Mouse (Mus musculus) cerebellum, adult 9-10 months (tissue): ENCODE results near the gene Hlcs.
A peak's percentile ranks its signal among the peaks of the same experiment; 100 is the strongest.

ENCODE experiments used
- DNase-seq: peaks from one replicate; pipeline ENCODE4 v3.0.0; 2022

The Hlcs gene

DNA sequence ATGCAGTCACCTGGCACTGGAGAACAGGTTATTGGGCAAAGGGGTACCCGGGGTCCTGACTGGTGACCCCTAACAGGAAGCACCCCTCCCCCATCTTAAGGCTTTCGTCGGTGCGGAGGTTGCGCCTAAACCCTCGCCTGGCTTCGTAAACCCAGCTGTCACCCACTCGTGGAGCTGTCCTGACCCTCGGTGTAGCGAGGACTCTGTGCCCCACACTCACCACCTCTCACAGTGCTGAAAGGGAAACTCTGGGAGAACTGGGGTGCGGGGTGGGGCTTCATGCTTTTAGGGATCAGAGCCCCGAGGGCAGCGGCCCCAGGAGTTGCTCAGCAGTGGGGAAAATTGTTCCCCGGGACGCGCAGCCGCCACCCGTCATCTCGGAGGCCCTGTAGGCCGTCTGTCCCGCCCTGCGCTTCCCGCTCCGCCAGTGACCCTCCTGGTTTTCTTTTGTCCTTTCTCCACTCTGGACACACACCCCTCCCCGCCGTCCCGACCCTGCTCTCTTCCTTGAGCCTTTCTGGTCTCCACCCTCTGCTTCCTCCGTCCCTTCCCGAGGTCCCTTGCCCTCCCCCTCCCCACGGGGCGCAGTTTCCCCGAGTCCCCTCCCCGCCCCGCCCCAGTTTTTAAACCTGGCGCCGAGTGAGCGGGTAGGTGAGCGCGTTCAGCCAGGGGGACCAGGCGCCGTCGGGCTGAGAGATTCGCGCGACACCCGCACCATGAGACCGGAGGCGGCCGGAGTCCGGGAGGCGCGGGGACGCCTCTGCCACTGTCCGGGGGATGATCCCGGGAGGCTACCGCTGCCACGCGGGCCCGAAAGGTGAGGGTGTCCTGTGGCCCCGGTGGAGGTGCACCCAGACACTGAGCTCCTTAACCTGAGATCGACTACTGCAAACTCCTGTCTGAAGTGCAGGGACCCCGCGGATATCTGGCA is 14.7 kb upstream of the Hlcs start, which contains the start of gene Ripply3:
TSS of gene Ripply3 (plus strand) at position 640 of the 931 bp plus-strand sequence.
- no peak for DNase-seq

DNA sequence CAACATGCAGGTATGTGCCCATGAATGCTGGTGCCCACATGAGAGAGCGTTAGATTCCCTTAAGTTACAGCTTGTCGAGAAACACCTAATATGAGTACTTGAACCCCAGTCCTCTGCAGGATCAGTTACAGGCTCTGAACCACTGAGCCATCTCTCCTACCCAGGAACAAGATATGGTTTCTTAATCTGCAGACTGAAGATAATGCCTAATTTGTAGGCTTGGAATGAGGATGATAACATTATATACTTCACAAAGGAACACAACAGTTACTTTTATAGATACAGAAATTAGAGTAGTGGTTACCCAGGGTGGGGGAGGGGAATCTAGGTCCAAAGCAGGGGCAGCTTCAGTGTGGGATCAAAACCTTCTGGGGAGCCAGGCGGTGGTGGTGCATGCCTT is 12.6 kb upstream of the Hlcs start:
- DNase-seq, result no peak

DNA sequence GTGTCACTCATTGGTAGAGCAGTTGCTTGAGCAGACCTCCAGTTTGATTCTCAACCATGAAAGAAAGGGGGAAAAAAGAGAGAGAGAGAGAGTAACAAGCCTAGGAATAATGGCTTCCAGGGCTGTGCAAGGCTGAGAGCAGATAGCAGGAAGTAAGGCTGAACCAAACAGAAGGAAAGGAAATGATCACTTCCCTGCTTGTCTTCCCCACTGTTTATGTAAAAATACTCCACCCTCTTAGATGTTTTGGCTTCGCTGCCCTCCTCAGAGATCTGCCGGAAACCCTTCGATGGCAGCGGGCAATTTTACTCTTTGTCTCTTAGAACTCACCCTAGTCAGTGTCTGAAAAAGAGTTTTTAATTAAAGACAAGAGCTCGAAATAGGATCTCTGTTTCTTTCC is 10.3 kb upstream of the Hlcs start:
- DNase-seq, result no peak

DNA sequence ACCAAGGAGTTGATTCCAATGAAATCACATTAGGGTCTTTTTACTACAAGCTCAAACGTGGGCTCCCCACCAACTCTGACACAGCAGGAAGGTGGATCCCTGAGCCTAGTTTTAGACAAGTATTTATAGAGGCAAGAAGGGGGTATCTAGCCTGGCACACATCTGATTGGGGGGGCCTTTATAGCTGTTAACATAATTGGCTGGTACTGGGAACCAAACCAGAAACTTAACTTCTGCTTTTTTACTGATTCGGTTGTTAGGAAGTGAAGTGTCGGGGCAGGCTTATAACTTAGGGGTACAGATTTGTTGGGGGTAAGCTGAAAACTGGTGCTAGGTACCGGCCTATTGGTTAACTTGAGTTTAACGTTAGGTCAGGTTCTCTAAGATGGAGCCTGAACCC is 6.9 kb upstream of the Hlcs start:
- DNase-seq, result no peak

DNA sequence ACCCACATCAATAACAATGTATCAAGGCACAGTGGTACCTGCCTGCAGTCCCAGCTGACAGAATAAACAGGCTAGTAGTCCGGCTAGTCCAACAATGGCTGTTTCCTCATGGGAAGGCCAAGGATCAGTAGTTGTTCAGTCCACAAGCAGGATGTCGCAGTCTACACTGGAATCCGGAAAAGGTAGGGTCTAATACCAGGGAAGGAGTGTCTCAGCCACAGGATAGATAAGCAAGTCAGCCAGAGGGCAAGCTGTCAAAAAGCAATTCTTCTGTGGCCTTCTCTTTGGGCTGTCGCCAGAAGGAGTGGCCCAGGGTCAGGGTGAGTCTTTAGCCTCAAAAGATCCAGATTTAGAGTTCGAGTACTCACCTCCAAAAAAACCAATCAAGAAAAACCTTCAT is 4.4 kb upstream of the Hlcs start:
- no peak for DNase-seq

DNA sequence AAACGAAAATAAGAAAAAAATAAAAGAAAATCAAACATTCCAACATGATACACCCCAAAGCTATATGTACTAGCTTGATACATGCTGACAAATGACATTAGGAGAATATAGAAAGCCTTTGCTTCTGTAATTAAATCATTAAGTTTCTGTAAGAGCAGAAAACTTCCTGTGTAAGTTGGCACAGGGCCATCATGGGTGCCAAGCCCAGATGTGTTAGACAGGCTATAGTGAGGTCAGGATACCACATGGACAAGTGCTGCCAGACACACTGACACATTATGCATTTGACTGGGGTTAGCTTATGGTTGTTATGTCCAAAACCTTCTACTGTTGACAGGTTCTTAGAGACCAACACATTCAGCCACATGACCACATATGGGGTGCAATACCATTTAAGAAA is 1.8 kb upstream of the Hlcs start:
- DNase-seq, result no peak

DNA sequence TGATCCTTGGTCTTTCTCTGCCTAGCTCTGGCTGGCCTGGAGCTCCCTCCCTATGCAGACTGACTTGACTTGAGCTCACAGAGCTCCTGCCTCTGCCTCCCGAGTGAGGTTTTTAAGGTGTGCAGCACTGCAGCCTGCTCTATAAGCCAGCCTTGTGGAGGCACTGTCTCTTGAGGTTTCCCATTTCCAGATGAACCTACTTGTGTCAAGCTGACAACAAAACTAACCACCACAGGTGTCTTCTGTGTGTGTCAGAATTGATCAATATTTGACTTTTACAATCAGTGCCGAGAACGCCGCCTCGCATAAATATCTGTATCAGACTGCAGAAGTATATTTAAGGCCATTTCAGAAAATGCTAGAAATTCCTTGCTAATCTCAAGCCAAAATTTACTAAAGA is 1.3 kb upstream of the Hlcs start:
- DNase-seq, result peak; percentile 61

DNA sequence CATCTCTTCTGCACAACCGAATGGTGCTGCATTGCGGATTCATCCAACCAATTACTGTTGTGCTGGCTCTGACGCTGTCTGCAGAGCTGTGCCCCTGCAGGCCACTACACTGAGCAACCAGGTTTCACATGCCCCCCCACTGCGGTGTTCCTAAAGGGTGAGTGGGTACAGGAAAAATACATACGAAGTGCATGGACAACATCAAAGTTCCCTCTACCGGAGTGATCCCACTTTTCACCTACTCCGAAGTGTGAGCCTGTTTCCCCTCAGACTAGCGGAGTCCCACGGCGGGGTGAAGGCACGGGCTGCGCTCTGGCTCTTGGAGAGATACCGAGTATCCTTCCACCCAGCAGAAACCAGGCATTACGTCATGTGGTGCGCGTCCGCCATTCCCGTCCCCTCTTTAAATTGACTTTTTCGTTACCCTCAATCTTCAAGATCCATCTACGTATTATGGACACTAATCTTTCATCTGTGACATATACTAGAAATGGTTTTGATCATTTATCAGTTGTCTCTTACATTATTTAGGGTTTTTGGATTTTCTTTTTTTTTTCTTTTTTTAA is 625 bp downstream of the Hlcs start:
- peak; percentile 96 for DNase-seq

DNA sequence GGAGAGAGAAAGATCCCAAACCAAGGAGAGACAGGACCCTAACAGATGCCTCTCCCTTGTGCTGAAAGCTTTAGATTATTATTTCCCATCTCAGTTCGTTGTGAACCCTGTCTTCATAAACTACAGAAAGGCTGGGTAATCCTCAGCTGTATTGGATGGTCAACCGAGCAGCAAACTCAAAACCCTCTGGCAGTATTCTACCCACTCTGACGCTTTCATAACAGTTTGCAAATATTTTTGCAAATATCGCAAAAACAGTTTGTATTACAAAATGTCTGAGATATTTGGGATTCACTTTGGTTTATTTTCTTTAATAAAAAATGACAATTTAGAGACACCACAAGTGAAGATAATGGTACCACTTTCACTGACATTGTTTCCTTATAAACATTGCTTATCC is 1.4 kb downstream of the Hlcs start:
- peak; percentile 39 for DNase-seq

DNA sequence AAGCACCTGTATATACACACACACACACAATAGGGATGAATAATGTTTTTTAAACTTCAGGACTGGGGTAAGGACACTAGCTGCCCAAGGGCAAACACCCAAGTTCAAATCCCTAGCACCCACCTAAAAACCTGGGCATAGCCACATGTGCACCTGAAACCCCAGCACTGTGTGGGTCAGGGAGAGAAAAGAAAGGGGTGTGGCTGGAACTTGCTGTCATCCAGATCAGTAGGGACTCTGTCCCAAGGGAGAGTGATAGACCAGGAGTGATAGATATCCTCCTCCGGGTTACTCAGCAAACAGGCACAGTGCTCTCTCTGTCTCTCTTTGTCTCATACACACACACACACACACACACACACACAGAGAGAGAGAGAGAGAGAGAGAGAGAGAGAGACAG is 2.0 kb downstream of the Hlcs start:
- DNase-seq, result peak; percentile 57

DNA sequence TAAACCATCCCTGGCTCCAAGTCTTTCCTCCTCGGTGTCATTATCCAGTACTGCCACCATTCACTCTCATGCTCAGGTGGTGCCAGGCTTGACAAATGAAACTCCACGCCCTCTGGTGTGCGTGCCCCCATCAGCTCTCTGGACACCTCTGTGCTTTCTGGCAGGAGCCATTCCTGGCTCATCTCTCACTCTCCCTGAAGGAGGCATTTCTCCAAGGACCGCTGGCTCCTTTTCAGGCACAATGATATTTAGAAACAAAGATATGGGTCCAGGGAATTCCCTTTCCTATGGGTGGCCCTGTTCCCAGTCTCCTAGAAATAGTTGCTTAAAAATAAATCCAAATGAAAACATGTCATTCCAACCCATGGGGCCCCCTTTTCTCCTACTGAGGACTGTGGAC is 4.3 kb downstream of the Hlcs start:
- DNase-seq, result no peak

DNA sequence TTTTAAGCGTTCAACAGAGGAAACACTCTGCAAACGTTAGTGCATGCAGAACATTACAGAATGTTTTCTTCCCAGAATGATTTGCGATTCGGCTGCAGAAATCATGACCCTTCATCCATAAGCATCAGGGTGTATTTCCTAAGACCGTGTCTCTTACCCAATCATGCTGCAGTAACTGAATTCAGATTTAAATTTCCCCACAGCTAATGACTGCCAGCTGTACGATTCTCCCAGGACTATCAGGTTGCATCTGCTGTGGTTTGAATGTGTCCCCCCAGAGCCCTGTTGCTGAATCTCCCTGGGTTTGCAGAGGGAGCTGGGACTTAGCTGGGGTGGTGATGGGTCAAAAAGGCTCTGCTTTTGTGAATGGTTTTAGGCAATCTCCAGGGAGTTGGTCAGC is 5.4 kb downstream of the Hlcs start:
- DNase-seq, result no peak

DNA sequence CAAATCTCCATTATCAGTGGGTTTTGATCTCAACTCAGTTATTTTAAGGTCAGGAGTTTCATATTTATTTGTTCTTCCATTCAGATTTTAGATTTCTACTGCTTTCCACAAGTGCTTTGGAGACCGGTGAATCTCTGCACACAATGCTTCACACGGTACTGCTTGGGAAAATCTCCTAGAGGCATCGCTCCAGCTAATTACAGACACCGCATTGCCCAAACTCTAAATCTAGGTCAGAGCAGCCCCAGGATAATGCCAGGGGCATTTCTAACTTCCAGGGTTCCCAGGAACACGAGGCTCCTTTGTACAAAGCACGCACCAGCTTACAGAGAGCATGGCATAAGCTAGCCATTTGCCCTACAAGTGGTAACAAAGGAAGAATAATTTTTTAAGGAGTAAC is 5.8 kb downstream of the Hlcs start:
- DNase-seq, result peak; percentile 78

DNA sequence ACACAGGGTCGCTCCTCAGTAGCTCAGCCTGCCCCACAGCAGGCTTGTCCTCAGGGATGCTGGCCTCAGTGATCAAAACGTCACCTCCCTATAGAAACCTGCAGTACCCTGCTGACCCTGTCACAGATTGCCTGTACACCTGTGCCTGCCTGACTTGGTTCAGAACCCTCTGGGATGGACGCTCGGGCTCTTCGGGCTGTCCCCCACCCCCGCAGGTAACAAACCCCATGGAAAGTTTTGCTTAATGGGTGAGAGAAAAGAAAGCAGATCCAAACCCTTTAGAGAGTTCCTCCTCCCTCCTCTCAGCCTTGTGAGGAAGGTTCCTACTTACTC is 10.2 kb downstream of the Hlcs start:
- DNase-seq, result no peak

DNA sequence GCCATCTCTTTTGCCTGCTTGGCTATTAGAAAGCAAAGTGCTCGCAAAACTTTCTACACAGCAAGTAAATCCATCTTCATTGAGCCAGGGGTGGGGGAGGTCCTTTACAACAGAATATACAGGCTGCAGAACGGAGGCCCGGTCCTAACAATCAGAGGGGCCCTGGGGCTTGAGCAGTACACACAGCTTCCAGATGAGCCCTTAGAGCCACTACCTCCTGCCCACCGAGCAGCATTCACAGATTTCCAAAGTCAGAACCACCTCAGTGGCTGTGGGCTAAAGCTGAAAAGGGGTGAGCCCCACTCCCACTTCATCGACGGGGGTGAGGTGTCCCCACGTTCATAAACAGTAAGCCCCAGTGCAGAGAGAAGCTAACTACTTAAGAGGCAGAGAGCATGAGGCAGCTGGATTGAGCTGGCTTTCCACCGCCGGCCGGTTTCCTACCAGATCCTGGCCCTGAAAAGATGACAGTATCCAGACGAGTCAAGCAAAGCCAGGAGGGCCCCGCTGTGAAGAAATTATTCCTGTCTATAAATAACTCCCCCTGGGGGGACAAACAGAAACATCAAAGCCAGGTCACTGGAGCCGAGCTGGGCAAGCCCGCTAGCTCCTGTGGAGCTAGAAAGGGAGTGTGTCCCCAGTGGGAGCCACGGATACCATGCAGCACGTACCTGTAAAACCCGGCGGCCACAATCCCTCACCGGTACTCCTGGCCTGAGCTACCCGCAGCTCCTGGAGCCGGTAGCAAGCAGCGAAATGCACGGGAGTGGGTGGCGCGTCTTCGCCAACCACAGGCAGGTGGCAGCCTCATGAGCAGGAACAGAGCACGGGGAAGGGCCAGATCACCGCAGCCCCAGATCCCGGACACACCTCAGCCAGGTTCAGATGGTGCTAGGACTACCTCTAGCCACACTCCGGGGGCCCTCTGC is 10.8 kb downstream of the Hlcs start:
- peak; percentile 89 for DNase-seq

DNA sequence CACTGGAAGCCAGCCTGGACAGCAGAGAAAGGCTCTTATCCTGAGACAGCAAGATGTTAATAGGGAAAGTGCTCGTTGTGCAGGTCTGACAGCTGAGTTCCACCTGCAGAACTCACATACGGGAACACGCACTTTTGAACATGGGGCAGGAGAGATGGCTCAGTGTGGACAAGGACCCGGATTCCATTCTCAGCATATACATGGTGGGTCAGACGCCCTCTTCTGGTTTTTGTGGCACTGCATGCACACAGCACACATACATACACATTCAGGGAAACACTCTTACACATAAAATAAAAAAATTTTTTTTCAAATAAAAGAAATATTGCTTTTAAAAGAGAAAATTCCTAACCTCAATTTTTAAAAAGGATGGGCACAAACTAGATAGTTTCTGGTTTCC is 11.7 kb downstream of the Hlcs start:
- DNase-seq, result no peak

DNA sequence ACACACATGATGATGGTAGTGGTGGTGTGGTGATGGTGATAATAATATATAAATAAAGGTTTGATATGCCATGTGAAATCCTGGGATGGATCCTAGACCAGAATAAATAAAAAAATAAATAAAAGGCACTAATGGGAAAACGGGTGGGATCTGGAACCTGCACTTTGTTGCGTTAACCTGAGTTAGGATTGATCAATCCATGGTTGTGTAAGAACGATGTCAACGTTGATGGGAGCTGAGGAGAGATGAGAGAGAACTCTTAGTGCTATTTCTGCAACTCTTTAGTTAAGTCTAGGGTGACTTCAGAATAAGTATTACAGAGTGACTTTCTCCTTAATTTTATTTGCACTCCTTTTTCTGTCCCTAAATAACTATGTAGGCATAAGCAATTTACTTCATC is 12.2 kb downstream of the Hlcs start:
- DNase-seq, result no peak

DNA sequence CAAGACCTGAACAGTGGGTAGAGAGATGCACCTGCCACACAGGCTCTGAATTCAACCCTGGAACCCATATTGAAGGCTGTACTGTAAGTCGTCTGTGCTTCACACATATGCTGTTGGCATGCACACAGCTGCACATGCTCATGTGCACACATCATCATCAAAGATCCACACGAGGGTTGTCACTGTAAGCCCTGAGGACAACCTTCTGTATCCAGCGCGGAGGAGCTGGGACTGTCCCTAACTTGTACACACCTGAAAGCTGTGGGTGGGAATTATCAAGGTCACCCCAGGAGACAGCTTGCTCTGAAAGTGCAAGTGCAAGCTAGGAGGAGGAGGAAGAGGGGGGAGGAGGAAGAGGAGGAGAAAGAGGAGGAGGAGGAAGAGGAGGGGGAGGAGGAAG is 14.2 kb downstream of the Hlcs start:
- no peak for DNase-seq

DNA sequence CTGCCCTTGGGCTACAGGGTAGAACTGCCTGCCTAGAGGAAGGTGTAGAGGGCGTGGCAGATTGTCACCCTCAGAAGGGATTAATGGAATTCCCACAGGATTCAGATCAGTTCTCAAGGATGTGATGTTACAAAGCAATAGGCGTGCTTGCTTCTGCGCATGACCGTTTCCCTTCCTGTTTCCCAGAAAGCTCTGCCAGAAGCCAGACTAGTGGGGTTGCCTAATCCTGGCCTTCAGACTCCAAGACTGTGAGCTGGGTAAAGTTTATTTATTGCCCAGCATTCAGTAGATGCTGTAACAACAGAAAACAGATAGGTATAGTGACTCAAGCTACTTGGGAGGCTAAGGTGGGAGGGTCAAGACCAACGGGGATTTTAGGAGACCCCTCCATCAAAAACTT is 15.3 kb downstream of the Hlcs start:
- DNase-seq, result no peak

DNA sequence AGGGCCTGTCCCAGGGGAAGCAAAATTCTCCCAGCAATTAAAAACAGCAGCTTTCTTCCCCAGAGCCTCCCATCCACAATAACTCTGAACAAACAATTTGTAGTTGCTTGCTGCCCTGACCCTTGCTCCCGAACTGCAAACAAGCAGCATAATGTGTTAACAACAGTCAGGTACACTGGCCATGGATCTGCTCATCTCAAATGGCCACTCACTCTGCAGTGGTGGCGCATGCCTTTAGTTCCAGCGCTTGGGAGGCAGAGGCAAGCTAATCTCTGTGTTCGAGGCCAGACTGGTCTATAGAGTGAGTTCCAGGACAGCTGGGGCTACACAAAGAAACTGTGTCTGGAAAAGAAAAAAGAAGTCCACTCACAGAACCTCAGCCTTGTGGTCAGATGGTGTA is 22.2 kb downstream of the Hlcs start:
- no peak for DNase-seq

DNA sequence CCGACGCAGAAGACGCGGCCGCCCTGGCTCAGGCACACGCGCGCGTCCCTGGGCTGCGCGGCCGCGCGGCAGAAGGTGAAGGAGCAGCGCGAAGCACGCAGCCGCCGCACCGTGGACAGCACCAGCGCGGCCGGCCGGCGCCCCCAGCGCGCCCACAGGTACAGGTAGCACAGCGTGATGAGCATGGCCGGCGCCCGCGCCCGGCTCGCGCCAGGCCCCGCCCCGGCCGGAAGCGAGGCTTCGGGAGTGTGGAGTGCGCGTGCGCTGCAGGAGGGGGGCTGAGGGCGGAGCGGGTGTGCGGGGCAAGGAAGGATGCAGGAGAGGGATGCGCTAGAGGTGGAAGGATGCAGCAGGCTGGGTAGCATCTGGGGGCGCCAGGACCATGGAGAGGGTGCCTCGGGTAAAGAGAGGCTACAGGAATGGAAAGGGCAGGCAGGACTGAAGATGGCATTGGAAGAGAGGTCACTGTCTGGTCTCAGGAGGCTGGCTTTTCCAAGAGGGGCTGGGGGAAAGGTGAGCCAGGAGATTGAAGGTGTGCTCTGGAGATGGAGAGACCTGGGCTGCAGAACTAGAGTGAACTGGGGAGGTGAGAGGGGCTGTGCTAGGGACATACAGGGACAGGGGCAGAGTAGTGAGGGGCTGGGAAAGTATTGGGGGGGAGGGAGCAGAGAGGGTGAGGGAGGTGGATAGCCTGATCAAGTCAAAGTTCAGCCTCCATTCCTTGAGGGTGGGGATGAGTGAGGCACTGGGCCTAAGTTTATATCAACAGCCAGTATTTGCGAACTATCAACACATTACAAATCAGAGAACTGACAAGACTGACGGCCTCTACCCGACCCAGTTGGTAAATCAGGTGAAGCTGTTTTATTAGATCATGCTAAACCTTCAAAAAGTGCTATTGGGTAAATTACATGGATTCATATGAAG is 23.0 kb downstream of the Hlcs start:
- peak; percentile 88 for DNase-seq
